Mouse (Mus musculus): ENCODE measurements around the gene Exoc2. TPM values are rescaled to one million over a fixed set of nuclear protein-coding genes. Genes with fewer than 3 reads are reported as not detected.
A peak's percentile ranks its signal among the peaks of the same experiment; 100 is the strongest.

Gene Exoc2
- polyA plus RNA-seq, 1 experiment from 2014 or later, result 37.1 TPM

DNA sequence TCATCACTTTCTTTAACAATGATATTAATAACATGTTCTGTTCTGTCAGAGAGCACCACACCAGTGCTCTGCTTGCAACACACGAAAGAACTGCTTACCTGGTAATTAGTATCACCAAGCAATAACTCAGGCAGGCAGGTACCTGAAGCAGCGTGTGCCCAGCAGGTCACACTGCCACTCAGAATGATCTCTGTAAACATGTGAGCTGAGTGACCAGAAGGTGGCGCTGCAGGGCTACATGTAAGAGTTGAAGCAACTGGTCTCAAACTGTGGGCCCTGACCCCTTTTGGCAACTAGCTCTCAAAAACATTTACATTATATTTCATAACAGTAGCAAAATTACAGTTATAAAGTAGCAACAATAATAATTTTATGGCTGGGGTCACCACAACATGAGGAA, 85.4 kb downstream of the Exoc2 start:
- Histone ChIP-seq H3K27me3 (ENCODE audit: control insufficient read depth, insufficient read depth, low read depth, low read length) (no peaks in the 10 kb centered on the region), H3K4me3 (ENCODE audit: low read length) (no peak overlapping the region), H3K36me3 (ENCODE audit: control insufficient read depth, insufficient read depth, low read length) (peaks cover 5% of the 10 kb centered on the region), H3K9ac (ENCODE audit: low read length) (no peak overlapping the region), H3K27ac (ENCODE audit: low read length) (no peak overlapping the region), H3K4me1 (replicated peaks; ENCODE audit: control insufficient read depth, insufficient read depth, low read length) (no peaks in the 10 kb centered on the region), H3K9me3 (ENCODE audit: control insufficient read depth, low read length) (no peaks in the 10 kb centered on the region), H3K4me2 (ENCODE audit: low read depth, low read length) (no peak overlapping the region)
- ATAC-seq (ENCODE audit: low read depth), result peak; percentile 64
- WGBS, result 15% methylated on average over 3 of the region's 3 CpGs

DNA sequence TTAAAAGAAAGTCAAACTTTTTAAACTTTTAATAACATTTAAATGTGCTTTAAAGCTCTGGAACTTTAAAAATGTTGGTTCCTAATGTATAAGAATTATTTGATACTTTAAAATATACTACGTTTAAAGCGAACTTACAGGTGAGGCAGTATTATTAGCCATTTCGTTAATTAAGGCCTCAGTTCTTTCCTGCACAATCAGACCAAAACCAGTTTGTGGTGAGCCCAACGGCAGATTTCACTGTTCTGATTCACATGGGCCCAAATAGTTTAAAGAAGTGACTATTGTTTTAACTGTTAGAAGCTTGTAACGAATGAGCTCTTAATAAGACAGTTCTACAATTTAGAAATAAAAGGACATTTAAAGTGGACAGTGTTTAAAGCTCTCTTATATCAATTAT, 93.6 kb downstream of the Exoc2 start:
- WGBS, result 90% methylated on average over 5 of the region's 5 CpGs
- no peak overlapping the region for H3K27ac ChIP-seq (ENCODE audit: low read length)
- H3K36me3 ChIP-seq (ENCODE audit: control insufficient read depth, insufficient read depth, low read length), result peaks cover 12% of the 10 kb centered on the region; the same call in 1 of the 2 replicates
- H3K9me3 ChIP-seq (ENCODE audit: control insufficient read depth, low read length), result no peaks in the 10 kb centered on the region
- H3K4me2 ChIP-seq (ENCODE audit: low read depth, low read length), result no peak overlapping the region
- H3K27me3 ChIP-seq (ENCODE audit: control insufficient read depth, insufficient read depth, low read depth, low read length), result no peaks in the 10 kb centered on the region
- ATAC-seq (ENCODE audit: low read depth), result no peak
- H3K4me3 ChIP-seq (ENCODE audit: low read length), result no peak overlapping the region
- H3K9ac ChIP-seq (ENCODE audit: low read length), result no peak overlapping the region
- H3K4me1 ChIP-seq (replicated peaks; ENCODE audit: control insufficient read depth, insufficient read depth, low read length), result no peaks in the 10 kb centered on the region

DNA sequence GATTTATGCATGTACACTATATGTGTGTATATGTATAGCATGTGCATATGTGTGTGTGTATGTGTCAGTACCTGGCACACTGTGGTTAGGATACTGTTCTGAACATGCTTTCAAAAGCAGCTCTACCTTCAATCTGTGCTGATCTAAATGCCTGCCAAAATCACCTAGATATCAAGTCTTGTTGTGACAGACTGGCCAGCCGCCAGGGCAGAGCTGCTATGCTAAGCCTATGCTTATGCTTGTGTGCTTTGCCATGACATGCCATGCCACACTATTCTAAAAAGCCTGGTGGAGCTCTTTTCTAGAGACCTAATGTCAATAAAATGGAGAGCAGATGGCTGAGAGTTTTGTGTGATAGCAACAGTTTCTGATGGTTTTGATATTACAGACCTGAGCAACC, 94.0 kb downstream of the Exoc2 start:
- WGBS, result 92% methylated on average over 1 of the region's 1 CpGs
- no peaks in the 10 kb centered on the region for H3K4me1 ChIP-seq (replicated peaks; ENCODE audit: control insufficient read depth, insufficient read depth, low read length)
- H3K9ac ChIP-seq (ENCODE audit: low read length), result no peak overlapping the region
- H3K27ac ChIP-seq (ENCODE audit: low read length), result no peak overlapping the region
- no peak for ATAC-seq (ENCODE audit: low read depth)
- no peak overlapping the region for H3K4me2 ChIP-seq (ENCODE audit: low read depth, low read length)
- no peaks in the 10 kb centered on the region for H3K27me3 ChIP-seq (ENCODE audit: control insufficient read depth, insufficient read depth, low read depth, low read length)
- no peaks in the 10 kb centered on the region for H3K9me3 ChIP-seq (ENCODE audit: control insufficient read depth, low read length)
- H3K4me3 ChIP-seq (ENCODE audit: low read length), result no peak overlapping the region
- H3K36me3 ChIP-seq (ENCODE audit: control insufficient read depth, insufficient read depth, low read length), result peaks cover 12% of the 10 kb centered on the region; the same call in 1 of the 2 replicates

DNA sequence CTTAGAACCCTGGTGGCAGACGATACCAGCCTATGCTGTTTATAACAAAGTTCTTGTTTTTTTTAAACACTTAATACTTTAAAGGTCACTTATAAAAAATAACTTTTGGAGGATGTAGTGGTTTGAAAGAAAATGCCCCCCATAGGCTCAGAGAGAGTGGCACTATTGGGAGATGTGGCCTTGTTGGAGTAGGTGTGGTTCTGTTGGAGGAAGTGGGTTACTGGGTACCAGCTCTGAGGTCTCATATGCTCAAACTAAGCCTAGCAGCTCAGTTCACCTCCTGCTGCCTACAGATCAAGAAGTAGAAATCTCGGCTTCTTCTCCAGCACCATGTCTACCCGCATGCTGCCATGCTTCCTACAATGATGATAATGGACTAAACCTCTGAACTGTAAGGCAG, 98.1 kb downstream of the Exoc2 start:
- peaks cover 14% of the 10 kb centered on the region; the same call in 1 of the 2 replicates for H3K36me3 ChIP-seq (ENCODE audit: control insufficient read depth, insufficient read depth, low read length)
- H3K4me2 ChIP-seq (ENCODE audit: low read depth, low read length), result no peak overlapping the region
- ATAC-seq (ENCODE audit: low read depth), result no peak
- H3K9me3 ChIP-seq (ENCODE audit: control insufficient read depth, low read length), result no peaks in the 10 kb centered on the region
- no peak overlapping the region for H3K9ac ChIP-seq (ENCODE audit: low read length)
- H3K4me1 ChIP-seq (replicated peaks; ENCODE audit: control insufficient read depth, insufficient read depth, low read length), result no peaks in the 10 kb centered on the region
- no peak overlapping the region for H3K4me3 ChIP-seq (ENCODE audit: low read length)
- H3K27ac ChIP-seq (ENCODE audit: low read length), result no peak overlapping the region
- no peaks in the 10 kb centered on the region for H3K27me3 ChIP-seq (ENCODE audit: control insufficient read depth, insufficient read depth, low read depth, low read length)
- WGBS, result 86% methylated on average over 3 of the region's 3 CpGs

DNA sequence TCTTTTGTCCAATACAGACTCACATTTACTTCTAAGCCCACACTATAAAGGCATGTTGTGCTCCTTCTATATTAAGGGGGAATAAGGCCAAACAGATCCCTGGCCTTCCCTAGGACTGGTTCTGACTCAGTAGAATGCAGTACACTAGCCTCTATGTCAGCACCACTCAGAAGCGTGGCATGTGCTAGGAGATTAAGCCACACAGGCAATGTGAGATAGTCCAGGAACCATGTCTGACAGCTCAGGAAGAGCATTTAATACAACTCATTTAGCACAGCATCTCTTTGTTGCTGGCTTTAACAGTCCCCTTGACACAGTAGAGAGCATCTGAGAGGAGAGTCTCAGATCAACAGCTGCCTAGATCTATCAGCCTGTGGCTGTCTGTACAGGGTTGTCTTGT, 100.4 kb downstream of the Exoc2 start:
- Histone ChIP-seq H3K4me2 (ENCODE audit: low read depth, low read length) (no peak overlapping the region), H3K4me3 (ENCODE audit: low read length) (no peak overlapping the region), H3K27ac (ENCODE audit: low read length) (no peak overlapping the region), H3K4me1 (replicated peaks; ENCODE audit: control insufficient read depth, insufficient read depth, low read length) (no peaks in the 10 kb centered on the region), H3K9me3 (ENCODE audit: control insufficient read depth, low read length) (no peaks in the 10 kb centered on the region), H3K27me3 (ENCODE audit: control insufficient read depth, insufficient read depth, low read depth, low read length) (no peaks in the 10 kb centered on the region), H3K9ac (ENCODE audit: low read length) (no peak overlapping the region), H3K36me3 (ENCODE audit: control insufficient read depth, insufficient read depth, low read length) (peaks cover 12% of the 10 kb centered on the region; the same call in 1 of the 2 replicates)
- no peak for ATAC-seq (ENCODE audit: low read depth)
- 85% methylated on average over 1 of the region's 1 CpGs for WGBS

DNA sequence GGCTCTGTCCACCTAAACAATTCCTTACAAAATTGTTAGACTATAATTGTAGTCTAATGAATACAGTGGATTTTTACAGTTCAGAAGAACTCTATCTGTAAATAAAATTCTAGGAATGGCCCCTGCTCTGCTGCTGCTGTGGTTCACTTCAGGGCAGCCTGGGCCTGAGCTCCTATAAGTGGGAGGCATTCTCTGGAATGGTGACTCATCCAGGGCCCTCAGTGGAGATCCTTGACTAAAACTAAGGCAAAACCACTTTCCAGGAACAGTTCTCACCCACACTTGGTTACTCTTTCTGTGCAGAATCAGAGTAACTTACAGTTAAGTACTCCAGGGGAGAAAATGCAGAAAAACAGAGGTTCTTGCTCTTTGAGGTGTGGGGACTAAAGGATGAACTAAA, 108.4 kb downstream of the Exoc2 start:
- no peak overlapping the region for H3K27ac ChIP-seq (ENCODE audit: low read length)
- H3K4me1 ChIP-seq (replicated peaks; ENCODE audit: control insufficient read depth, insufficient read depth, low read length), result no peaks in the 10 kb centered on the region
- no peaks in the 10 kb centered on the region for H3K9me3 ChIP-seq (ENCODE audit: control insufficient read depth, low read length)
- H3K4me2 ChIP-seq (ENCODE audit: low read depth, low read length), result no peak overlapping the region
- H3K4me3 ChIP-seq (ENCODE audit: low read length), result no peak overlapping the region
- H3K9ac ChIP-seq (ENCODE audit: low read length), result no peak overlapping the region
- H3K36me3 ChIP-seq (ENCODE audit: control insufficient read depth, insufficient read depth, low read length), result peaks cover 10% of the 10 kb centered on the region
- H3K27me3 ChIP-seq (ENCODE audit: control insufficient read depth, insufficient read depth, low read depth, low read length), result no peaks in the 10 kb centered on the region
- ATAC-seq (ENCODE audit: low read depth), result no peak

DNA sequence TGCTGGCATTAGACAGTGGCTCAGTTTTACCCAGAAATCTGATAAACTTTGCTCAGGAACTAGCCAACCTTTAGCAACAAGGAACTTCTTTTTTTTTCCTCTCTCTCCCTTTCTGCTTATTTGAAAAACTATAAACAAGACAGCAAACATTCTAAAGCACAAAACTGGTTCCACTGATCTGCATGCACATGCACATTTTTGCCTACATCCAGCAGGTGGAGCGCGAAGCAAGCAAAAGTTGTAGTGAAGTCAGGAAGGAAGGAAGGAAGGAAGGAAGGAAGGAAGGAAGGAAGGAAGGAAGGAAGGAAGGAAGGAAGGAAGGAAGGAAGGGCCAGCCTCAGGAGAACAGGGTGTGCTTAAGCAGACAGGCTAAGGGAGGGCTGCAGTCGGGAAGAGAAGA, 109.9 kb downstream of the Exoc2 start:
- 87% methylated on average over 3 of the region's 3 CpGs for WGBS
- Histone ChIP-seq H3K9ac (ENCODE audit: low read length) (no peak overlapping the region), H3K36me3 (ENCODE audit: control insufficient read depth, insufficient read depth, low read length) (peaks cover 10% of the 10 kb centered on the region), H3K27ac (ENCODE audit: low read length) (no peak overlapping the region), H3K9me3 (ENCODE audit: control insufficient read depth, low read length) (no peaks in the 10 kb centered on the region), H3K4me3 (ENCODE audit: low read length) (no peak overlapping the region), H3K4me2 (ENCODE audit: low read depth, low read length) (no peak overlapping the region), H3K4me1 (replicated peaks; ENCODE audit: control insufficient read depth, insufficient read depth, low read length) (no peaks in the 10 kb centered on the region), H3K27me3 (ENCODE audit: control insufficient read depth, insufficient read depth, low read depth, low read length) (no peaks in the 10 kb centered on the region)
- ATAC-seq (ENCODE audit: low read depth), result no peak

DNA sequence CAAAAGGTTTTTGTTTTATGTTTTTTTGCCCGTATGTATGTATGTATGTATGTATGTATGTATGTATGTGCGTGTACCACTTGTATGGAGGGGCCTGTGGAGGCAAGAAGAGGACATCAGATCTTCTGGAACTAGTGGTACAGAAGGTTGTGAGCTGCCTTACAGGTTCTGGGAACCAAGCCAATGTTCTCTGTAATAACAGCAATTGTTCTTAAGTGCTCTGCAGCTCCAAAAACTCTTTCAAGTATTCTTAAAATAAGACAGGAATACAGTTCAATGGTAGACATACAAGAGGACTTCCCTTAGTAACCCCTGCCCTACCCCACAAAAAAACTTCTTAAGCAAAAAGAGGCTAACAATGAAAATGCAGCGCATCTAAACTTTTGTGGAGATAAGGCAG, 115.5 kb downstream of the Exoc2 start:
- Histone ChIP-seq H3K4me3 (ENCODE audit: low read length) (no peak overlapping the region), H3K9me3 (ENCODE audit: control insufficient read depth, low read length) (no peaks in the 10 kb centered on the region), H3K4me1 (replicated peaks; ENCODE audit: control insufficient read depth, insufficient read depth, low read length) (no peaks in the 10 kb centered on the region), H3K9ac (ENCODE audit: low read length) (no peak overlapping the region), H3K36me3 (ENCODE audit: control insufficient read depth, insufficient read depth, low read length) (peaks cover 10% of the 10 kb centered on the region), H3K27ac (ENCODE audit: low read length) (no peak overlapping the region), H3K27me3 (ENCODE audit: control insufficient read depth, insufficient read depth, low read depth, low read length) (no peaks in the 10 kb centered on the region), H3K4me2 (ENCODE audit: low read depth, low read length) (no peak overlapping the region)
- WGBS, result 70% methylated on average over 3 of the region's 3 CpGs
- no peak for ATAC-seq (ENCODE audit: low read depth)

DNA sequence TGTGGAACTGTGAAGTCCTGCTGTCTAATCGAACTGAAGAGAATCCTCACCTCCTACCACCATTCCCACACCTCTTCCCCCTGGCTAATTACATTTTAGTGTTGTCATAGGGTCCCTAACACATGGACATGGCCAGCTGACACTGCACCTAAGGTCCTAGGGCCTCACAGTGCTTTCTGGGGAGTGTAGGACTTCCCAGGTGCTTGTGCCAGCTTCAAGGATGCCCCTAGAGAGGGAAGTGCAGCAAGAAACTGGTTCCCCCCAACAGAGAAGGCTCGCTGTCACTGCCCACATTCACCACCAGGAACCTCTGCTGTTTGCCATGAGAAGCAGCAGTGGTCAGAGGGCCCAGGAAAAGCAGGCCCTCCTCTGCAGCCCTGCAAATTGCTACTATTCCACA, 123.2 kb downstream of the Exoc2 start:
- Histone ChIP-seq H3K27me3 (ENCODE audit: control insufficient read depth, insufficient read depth, low read depth, low read length) (no peaks in the 10 kb centered on the region), H3K27ac (ENCODE audit: low read length) (no peak overlapping the region), H3K4me3 (ENCODE audit: low read length) (no peak overlapping the region), H3K4me1 (replicated peaks; ENCODE audit: control insufficient read depth, insufficient read depth, low read length) (no peaks in the 10 kb centered on the region), H3K4me2 (ENCODE audit: low read depth, low read length) (no peak overlapping the region), H3K36me3 (ENCODE audit: control insufficient read depth, insufficient read depth, low read length) (peaks cover 6% of the 10 kb centered on the region; the same call in 1 of the 2 replicates), H3K9ac (ENCODE audit: low read length) (no peak overlapping the region), H3K9me3 (ENCODE audit: control insufficient read depth, low read length) (no peaks in the 10 kb centered on the region)
- WGBS, result 63% methylated on average over 2 of the region's 2 CpGs
- ATAC-seq (ENCODE audit: low read depth), result no peak

DNA sequence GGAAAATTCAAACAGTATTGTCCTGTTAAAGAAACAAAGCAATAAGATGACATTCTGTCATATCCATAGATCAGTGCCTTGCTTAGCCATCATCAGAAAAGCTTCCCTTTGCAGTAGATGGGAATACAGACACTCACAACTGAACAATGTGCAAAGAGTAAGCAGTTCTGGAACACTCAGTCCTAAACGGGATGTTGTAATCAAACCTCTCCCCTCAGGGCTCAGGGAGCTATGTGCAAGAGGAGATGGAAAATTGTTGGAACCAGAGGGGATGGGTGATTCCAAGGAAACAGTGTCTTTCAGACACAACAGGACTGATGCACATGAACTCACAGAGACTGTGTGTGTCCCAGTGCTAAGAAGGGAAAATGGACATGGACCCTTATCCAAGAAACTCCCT, 125.9 kb downstream of the Exoc2 start:
- Histone ChIP-seq H3K4me2 (ENCODE audit: low read depth, low read length) (no peak overlapping the region), H3K4me3 (ENCODE audit: low read length) (no peak overlapping the region), H3K9ac (ENCODE audit: low read length) (no peak overlapping the region), H3K4me1 (replicated peaks; ENCODE audit: control insufficient read depth, insufficient read depth, low read length) (no peaks in the 10 kb centered on the region), H3K27me3 (ENCODE audit: control insufficient read depth, insufficient read depth, low read depth, low read length) (no peaks in the 10 kb centered on the region), H3K36me3 (ENCODE audit: control insufficient read depth, insufficient read depth, low read length) (no peaks in the 10 kb centered on the region), H3K27ac (ENCODE audit: low read length) (no peak overlapping the region), H3K9me3 (ENCODE audit: control insufficient read depth, low read length) (no peaks in the 10 kb centered on the region)
- ATAC-seq (ENCODE audit: low read depth), result no peak
- WGBS, result 93% methylated on average over 1 of the region's 1 CpGs

All from lung, embryonic 16.5 days (tissue).